Mouse (Mus musculus) CH12.LX (cell line): ENCODE results near the gene Ncaph2. TPM values are rescaled to one million over a fixed set of nuclear protein-coding genes. Genes with fewer than 3 reads are reported as not detected.

Experiments
- DNase-seq: peaks from one replicate; pipeline ENCODE4 v3.0.0-alpha.2; 2013; ENCODE audit errors: extremely low read depth
- H3K27ac ChIP-seq: 2 replicates; pipeline ENCODE4 v1.5.1; 2012; ENCODE audit warnings: low read depth, mild to moderate bottlenecking, control low read depth, moderate library complexity; ENCODE audit not compliant: insufficient read depth
- H3K27me3 ChIP-seq: replicated peaks from 2 replicates; pipeline ENCODE3; 2012; ENCODE audit warnings: inconsistent platforms
- H3K36me3 ChIP-seq, 2 experiments: replicated peaks in 1 of 2; 2 replicates each; pipeline versions ENCODE3 to v1.6.1; 2012; ENCODE audit warnings: inconsistent platforms in 1 of 2, low read length in 1 of 2, mild to moderate bottlenecking in 1 of 2, mixed read lengths in 1 of 2, moderate library complexity in 1 of 2; ENCODE audit not compliant: control insufficient read depth in 1 of 2, insufficient read depth in 1 of 2
- H3K4me1 ChIP-seq, 2 experiments: 2 replicates each; pipeline ENCODE4 v1.6.1; 2012; ENCODE audit warnings: inconsistent platforms in 1 of 2, moderate library complexity in 1 of 2; ENCODE audit not compliant: insufficient read depth in 2 of 2, control insufficient read depth in 1 of 2
- H3K4me2 ChIP-seq: 2 replicates; pipeline ENCODE4 v1.6.1; 2012; ENCODE audit warnings: low read depth, mild to moderate bottlenecking, control low read depth; ENCODE audit not compliant: poor library complexity, insufficient read depth, severe bottlenecking
- H3K4me3 ChIP-seq, 3 experiments: fragments of 150-350 bp in 1 of 3; sonication (generic) in 1 of 3; replicated peaks in 1 of 3; 2 replicates each; pipeline versions ENCODE3 to v1.5.1; 2011 to 2012; ENCODE audit warnings: low read depth in 2 of 3, low read length in 2 of 3, mild to moderate bottlenecking in 2 of 3, moderate library complexity in 2 of 3, control low read depth in 1 of 3, improper control_type of control experiment in 1 of 3, inconsistent platforms in 1 of 3, mixed read lengths in 1 of 3; ENCODE audit not compliant: poor library complexity in 1 of 3
- H3K79me2 ChIP-seq: replicated peaks from 2 replicates; pipeline ENCODE4 v1.6.1; 2012; ENCODE audit warnings: mild to moderate bottlenecking, moderate library complexity; ENCODE audit not compliant: control insufficient read depth, poor library complexity, insufficient read depth, severe bottlenecking; ENCODE audit errors: extremely low read depth
- H3K9ac ChIP-seq: 2 replicates; pipeline ENCODE4 v1.6.1; 2012; ENCODE audit warnings: low read depth, mild to moderate bottlenecking, control low read depth, moderate library complexity; ENCODE audit not compliant: insufficient read depth
- H3K9me3 ChIP-seq: replicated peaks from 2 replicates; pipeline ENCODE3; 2012; ENCODE audit warnings: low read length, inconsistent platforms, mixed read lengths
- BHLHE40 ChIP-seq: IDR thresholded peaks from 2 replicates; pipeline ENCODE4 v1.6.1; 2011; ENCODE audit warnings: mild to moderate bottlenecking, low read depth, low read length, improper control_type of control experiment
- EP300 ChIP-seq: IDR thresholded peaks from 2 replicates; pipeline ENCODE4 v1.6.1; 2011; ENCODE audit warnings: low read length, improper control_type of control experiment
- ETS1 ChIP-seq: conservative IDR thresholded peaks from 2 replicates; pipeline ENCODE4 v1.6.1; 2012; ENCODE audit warnings: low read depth, mild to moderate bottlenecking, inconsistent platforms, low read length, improper control_type of control experiment, moderate library complexity
- GABPA ChIP-seq: IDR thresholded peaks from 2 replicates; pipeline ENCODE4 v1.6.1; 2012; ENCODE audit warnings: low read depth, low read length, improper control_type of control experiment, inconsistent platforms; ENCODE audit not compliant: insufficient replicate concordance
- JUN ChIP-seq: IDR thresholded peaks from 2 replicates; pipeline ENCODE4 v1.6.1; 2011; ENCODE audit warnings: low read depth, mild to moderate bottlenecking, low read length, improper control_type of control experiment, moderate library complexity; ENCODE audit not compliant: insufficient read depth
- KAT2A ChIP-seq: IDR thresholded peaks from 2 replicates; pipeline ENCODE4 v1.6.1; 2012; ENCODE audit warnings: low read length, improper control_type of control experiment, inconsistent platforms; ENCODE audit not compliant: insufficient replicate concordance
- MAFK ChIP-seq: IDR thresholded peaks from 2 replicates; pipeline ENCODE4 v1.6.1; 2011; ENCODE audit warnings: low read length, improper control_type of control experiment; ENCODE audit not compliant: insufficient replicate concordance
- MAX ChIP-seq: IDR thresholded peaks from 2 replicates; pipeline ENCODE4 v1.6.1; 2011; ENCODE audit warnings: low read length, improper control_type of control experiment
- MEF2A ChIP-seq: IDR thresholded peaks from 2 replicates; pipeline ENCODE4 v1.6.1; 2014; ENCODE audit warnings: low read depth, mild to moderate bottlenecking, inconsistent platforms, low read length, improper control_type of control experiment, borderline replicate concordance
- MXI1 ChIP-seq: IDR thresholded peaks from 2 replicates; pipeline ENCODE4 v1.6.1; 2011; ENCODE audit warnings: mild to moderate bottlenecking, low read depth, low read length, improper control_type of control experiment
- NRF1 ChIP-seq: IDR thresholded peaks from 2 replicates; pipeline ENCODE4 v1.6.1; 2014; ENCODE audit warnings: low read depth, mild to moderate bottlenecking, inconsistent platforms, low read length, improper control_type of control experiment, moderate library complexity
- POLR2A ChIP-seq: IDR thresholded peaks from 2 replicates; pipeline ENCODE4 v1.6.1; 2011; ENCODE audit warnings: low read depth, mild to moderate bottlenecking, improper control_type of control experiment, low read length
- POLR2AphosphoS2 ChIP-seq: IDR thresholded peaks from 2 replicates; pipeline ENCODE4 v1.6.1; 2011; ENCODE audit warnings: low read depth, low read length, improper control_type of control experiment
- RAD21 ChIP-seq: IDR thresholded peaks from 2 replicates; pipeline ENCODE4 v1.6.1; 2011; ENCODE audit warnings: low read depth, mild to moderate bottlenecking, low read length, improper control_type of control experiment, moderate library complexity
- SMC3 ChIP-seq: IDR thresholded peaks from 2 replicates; pipeline ENCODE4 v1.6.1; 2011; ENCODE audit warnings: low read depth, low read length, improper control_type of control experiment
- TBP ChIP-seq: conservative IDR thresholded peaks from 2 replicates; pipeline ENCODE4 v1.6.1; 2011; ENCODE audit warnings: low read depth, low read length, improper control_type of control experiment
- UBTF ChIP-seq: IDR thresholded peaks from 2 replicates; pipeline ENCODE4 v1.6.1; 2012; ENCODE audit warnings: low read depth, mild to moderate bottlenecking, inconsistent platforms, low read length, improper control_type of control experiment, moderate library complexity
- USF1 ChIP-seq: IDR thresholded peaks from 2 replicates; pipeline ENCODE4 v1.6.1; 2014; ENCODE audit warnings: low read depth, mild to moderate bottlenecking, inconsistent platforms, low read length, improper control_type of control experiment
- ZC3H11A ChIP-seq: IDR thresholded peaks from 2 replicates; pipeline ENCODE4 v1.6.1; 2012; ENCODE audit warnings: low read depth, mild to moderate bottlenecking, inconsistent platforms, low read length, improper control_type of control experiment
- ZMIZ1 ChIP-seq: IDR thresholded peaks from 2 replicates; pipeline ENCODE4 v1.6.1; 2012; ENCODE audit warnings: low read depth, mild to moderate bottlenecking, inconsistent platforms, low read length, improper control_type of control experiment
- dilution Hi-C: fragments of 300-500 bp; cut with MboI; formaldehyde crosslinking; loops from 2 replicates; pipeline ENCODE4 v1.14.3; 2020; ENCODE audit warnings: low sequenced_read_pairs; ENCODE audit not compliant: extremely low pct_unique_long_range_greater_than_20kb, extremely low pct_ligation_motif_present
- in situ Hi-C: fragments of 300-500 bp; cut with MboI; formaldehyde crosslinking; loops from 3 replicates; pipeline ENCODE4 v1.14.3; 2019; ENCODE audit warnings: low sequenced_read_pairs, low pct_ligation_motif_present, low pct_unique_long_range_greater_than_20kb, mixed read lengths
- polyA plus RNA-seq: library from polyadenylated mRNA; unstranded; fragments of >175 nt; gene quantifications from 2 replicates; pipeline ENCODE4 v1.2.1, GENCODE M21; 2012; ENCODE audit warnings: low read depth; ENCODE audit not compliant: insufficient read length
- total RNA-seq, 2 experiments: library from RNA; depleted of rRNA; stranded (reverse); fragments of 300-350 nt in 1 of 2; fragments of >200 nt in 1 of 2; gene quantifications; 2 replicates each; pipeline ENCODE4 v1.2.3; 2012 to 2014

Gene Ncaph2
- total and polyA plus RNA-seq, 3 experiments, result 95.4 to 151 (median 106) TPM

- Histone ChIP-seq H3K9me3 (no peaks in the 10 kb centered on the region), H3K4me2 (no peak overlapping the region), H3K27me3 (no peaks in the 10 kb centered on the region), H3K79me2 (peaks cover 2% of the 10 kb centered on the region; the same call in 1 of the 2 replicates), H3K27ac (no peak overlapping the region), H3K4me1 (peaks cover 27 to 40% of the 10 kb centered on the region in 2 experiments), H3K9ac (no peak overlapping the region), H3K4me3 (no peak overlapping the region), H3K36me3 (peaks cover 56 to 70% of the 10 kb centered on the region in 2 experiments)
- in situ Hi-C loops (no loop called here), dilution Hi-C loops (no loop called here)
- TF ChIP-seq BHLHE40 (no peak), ETS1 (no peak), EP300 (no peak)
- DNase-seq, result no peak
Measured at GRCm38 (mm10) chr15:89305966-89306365, 49.6 kb upstream of the Ncaph2 start.

- Histone ChIP-seq H3K27ac (no peak overlapping the region), H3K4me3 (no peak overlapping the region), H3K4me1 (peaks cover 28 to 54% of the 10 kb centered on the region in 2 experiments), H3K36me3 (peaks cover 46 to 61% of the 10 kb centered on the region in 2 experiments), H3K27me3 (no peaks in the 10 kb centered on the region), H3K4me2 (no peak overlapping the region), H3K9ac (no peak overlapping the region), H3K9me3 (no peaks in the 10 kb centered on the region), H3K79me2 (peaks cover 11% of the 10 kb centered on the region; the same call in 1 of the 2 replicates)
- no peak for DNase-seq
- in situ Hi-C loops (no loop called here), dilution Hi-C loops (no loop called here)
- TF ChIP-seq POLR2A, result no peak
- no peak for TF ChIP-seq MAX
- no peak for TF ChIP-seq SMC3
- TF ChIP-seq USF1, result no peak
- no peak for TF ChIP-seq ETS1
- TF ChIP-seq UBTF, result no peak
- no peak for TF ChIP-seq MXI1
- TF ChIP-seq ZC3H11A, result no peak
- TF ChIP-seq POLR2AphosphoS2, result no peak
- TF ChIP-seq JUN, result no peak
- no peak for TF ChIP-seq MAFK
- no peak for TF ChIP-seq MEF2A
- TF ChIP-seq RAD21, result no peak
- no peak for TF ChIP-seq NRF1
- TF ChIP-seq TBP, result no peak
- TF ChIP-seq KAT2A, result no peak
- TF ChIP-seq GABPA, result no peak
- no peak for TF ChIP-seq ZMIZ1
Measured at GRCm38 (mm10) chr15:89307461-89307860, 48.1 kb upstream of the Ncaph2 start.
